Comparison of ENCODE assay signal across 25 mouse cellular contexts in the genomic region with DNA sequence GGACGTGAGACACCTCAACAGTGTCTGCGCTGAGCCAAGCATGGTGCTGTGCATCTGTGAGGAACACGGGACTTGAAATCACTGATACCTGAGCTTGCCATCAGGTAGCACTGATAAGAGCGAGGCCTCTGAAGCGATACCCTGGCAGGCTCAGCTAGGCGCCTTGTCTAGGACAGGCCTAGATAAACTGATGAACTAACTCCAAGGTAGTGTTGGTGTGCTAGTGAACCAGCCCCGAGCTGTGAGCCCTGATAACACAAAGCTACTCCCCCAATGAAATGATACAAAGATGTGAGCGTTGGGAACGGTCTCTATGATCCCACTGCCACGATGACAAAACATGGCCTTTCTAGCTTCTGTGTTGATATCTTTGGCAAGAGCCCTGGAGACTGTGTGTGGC. TPM values are rescaled to one million over a fixed set of nuclear protein-coding genes. Genes with fewer than 3 reads are reported as not detected.
DNase-seq lines count a peak whose midpoint lies in the region; ATAC-seq lines count a peak whose summit lies in the region.
"Had no signal": no experiment of that assay in that cellular context is flagged by ENCODE, and none has a peak within 500 bp of the region (broad histone marks: within the 10 kb centered on the region; RNA-seq: fewer than 3 reads in every experiment).

No protein-coding gene starts in this region.

- no peaks in the 10 kb centered on the region for H3K36me3 ChIP-seq in midbrain, embryonic 11.5 days (ENCODE audit: control insufficient read depth, insufficient read depth, low read length)
- no peaks in the 10 kb centered on the region for H3K36me3 ChIP-seq in midbrain, embryonic 14.5 days (ENCODE audit: control insufficient read depth, insufficient read depth, low read length)
- H3K36me3 ChIP-seq in liver, embryonic 13.5 days = no peaks in the 10 kb centered on the region
- H3K36me3 ChIP-seq: heart, embryonic 10.5 days; limb, embryonic 10.5 days; midbrain, embryonic 10.5 days had no signal

- H3K4me2 ChIP-seq in midbrain, embryonic 11.5 days = no peak overlapping the region
- H3K4me2 ChIP-seq in midbrain, embryonic 14.5 days (ENCODE audit: low read length) = no peak overlapping the region
- H3K4me2 ChIP-seq in liver, embryonic 13.5 days = peak overlapping the region; percentile 73

- H3K9me3 ChIP-seq in midbrain, embryonic 11.5 days (ENCODE audit: control insufficient read depth, low read length) = no peaks in the 10 kb centered on the region
- no peaks in the 10 kb centered on the region for H3K9me3 ChIP-seq in midbrain, embryonic 14.5 days (ENCODE audit: control insufficient read depth, low read length)
- H3K9me3 ChIP-seq in liver, embryonic 13.5 days (replicated peaks) = no peaks in the 10 kb centered on the region
- H3K9me3 ChIP-seq: heart, embryonic 10.5 days; limb, embryonic 10.5 days; midbrain, embryonic 10.5 days had no signal

- WGBS in midbrain, embryonic 11.5 days = 91% methylated on average over 10 of the region's 10 CpGs
- 90% methylated on average over 10 of the region's 10 CpGs for WGBS in midbrain, embryonic 14.5 days
- 19% methylated on average over 10 of the region's 10 CpGs for WGBS in liver, embryonic 13.5 days (ENCODE audit: insufficient replicate concordance)

- H3K27ac ChIP-seq in midbrain, embryonic 11.5 days (ENCODE audit: low read depth, low read length) = no peak overlapping the region
- H3K27ac ChIP-seq in midbrain, embryonic 14.5 days (replicated peaks; ENCODE audit: low read depth, low read length) = no peak overlapping the region
- H3K27ac ChIP-seq in liver, embryonic 13.5 days = peak overlapping the region; percentile 93
- H3K27ac ChIP-seq: limb, embryonic 10.5 days had no signal

- peak; percentile 14 for DNase-seq in midbrain, embryonic 11.5 days (ENCODE audit: low spot score, missing footprints)
- DNase-seq in midbrain, embryonic 14.5 days = no peak
- peak; percentile 73 for DNase-seq in c-Kit-positive CD71-positive TER-119-positive erythroid progenitor cells, embryonic 14.5 days (ENCODE audit: low spot score)
- DNase-seq in liver, embryonic 13.5 days = peak; percentile 77
- DNase-seq in embryo, embryonic 9.5 days (ENCODE audit: extremely low spot score) = no peak
- no peak for DNase-seq in cerebellum, postnatal 25 days
- no peak for DNase-seq in lung, postnatal 4 days
- DNase-seq: adrenal gland, adult 2 months; B cell, adult 2 months; cerebellum, postnatal 36 days; kidney, adult 9 months; kidney, postnatal 25 days; lung, adult 18-20 months; lung, postnatal 14 days; retina, postnatal 1 day; thymus, postnatal 4 days had no signal

- peaks cover 11% of the 10 kb centered on the region for H3K4me1 ChIP-seq in midbrain, embryonic 11.5 days (ENCODE audit: control insufficient read depth, insufficient read depth, low read length)
- 0 out of 2 replicates have a peak, but pooled peaks cover 11% of the 10 kb centered on the region for H3K4me1 ChIP-seq in midbrain, embryonic 14.5 days (ENCODE audit: control insufficient read depth, insufficient read depth, low read length)
- H3K4me1 ChIP-seq in liver, embryonic 13.5 days (replicated peaks) = peaks cover 76% of the 10 kb centered on the region

- H3K4me3 ChIP-seq in midbrain, embryonic 11.5 days (ENCODE audit: low read depth, low read length) = no peak overlapping the region
- no peak overlapping the region for H3K4me3 ChIP-seq in midbrain, embryonic 14.5 days (replicated peaks; ENCODE audit: low read depth, low read length)
- no peak overlapping the region for H3K4me3 ChIP-seq in liver, embryonic 13.5 days (replicated peaks)
- H3K4me3 ChIP-seq: heart, embryonic 10.5 days; limb, embryonic 10.5 days; midbrain, embryonic 10.5 days had no signal

- H3K9ac ChIP-seq in midbrain, embryonic 11.5 days (ENCODE audit: low read length) = no peak overlapping the region
- no peak overlapping the region for H3K9ac ChIP-seq in midbrain, embryonic 14.5 days (replicated peaks; ENCODE audit: low read length)
- H3K9ac ChIP-seq in liver, embryonic 13.5 days = peak overlapping the region; percentile 60; the same call in 1 of the 2 replicates

- ATAC-seq in midbrain, embryonic 11.5 days (ENCODE audit: low FRiP score) = no peak
- ATAC-seq in midbrain, embryonic 14.5 days (ENCODE audit: low FRiP score, low TSS enrichment) = no peak
- peak; percentile 86 for ATAC-seq in liver, embryonic 13.5 days (ENCODE audit: low read depth)
- ATAC-seq: inflammation-experienced regulatory T-cells, adult 6 months had no signal

- no peaks in the 10 kb centered on the region for H3K27me3 ChIP-seq in midbrain, embryonic 11.5 days (ENCODE audit: control insufficient read depth, insufficient read depth, low read length)
- H3K27me3 ChIP-seq in midbrain, embryonic 14.5 days (ENCODE audit: control insufficient read depth, insufficient read depth, low read length) = no peaks in the 10 kb centered on the region
- no peaks in the 10 kb centered on the region for H3K27me3 ChIP-seq in liver, embryonic 13.5 days

RNA-seq across cellular contexts. Expression of a gene that starts 3.7 kb away (rescaled TPM):
- polyA plus RNA-seq in midbrain, embryonic 11.5 days (2014; fragmentation: Nextera tagmentation; extraction: Ambion mirVana) = 74.4 and 82.7 TPM in 2 replicates
- 17.6 and 23.4 TPM in 2 replicates for polyA plus RNA-seq in midbrain, embryonic 14.5 days (2014; fragmentation: Nextera tagmentation; extraction: Ambion mirVana)
- polyA plus RNA-seq in liver, embryonic 13.5 days (2015; fragmentation: Nextera tagmentation; extraction: Ambion mirVana) = 62.2 and 69.8 TPM in 2 replicates

RNA-seq across cellular contexts. Expression of a gene that starts 18.3 kb away (rescaled TPM):
- polyA plus RNA-seq in midbrain, embryonic 11.5 days (2014; fragmentation: Nextera tagmentation; extraction: Ambion mirVana) = not detected in 2 replicates
- not detected in 2 replicates for polyA plus RNA-seq in midbrain, embryonic 14.5 days (2014; fragmentation: Nextera tagmentation; extraction: Ambion mirVana)
- polyA plus RNA-seq in liver, embryonic 13.5 days (2015; fragmentation: Nextera tagmentation; extraction: Ambion mirVana) = not detected in 2 replicates
- polyA plus RNA-seq: adrenal gland, adult 2 months; embryonic facial prominence, embryonic 11.5 days; gonadal fat pad, adult 2 months; heart, embryonic 10.5 days; heart, postnatal 0 days; hindbrain, embryonic 11.5 days; inflammation-experienced regulatory T-cells, adult 6 months; limb, embryonic 10.5 days; midbrain, embryonic 10.5 days; neural tube, embryonic 11.5 days had no signal

RNA-seq across cellular contexts. Expression of a gene that starts 43.0 kb away (rescaled TPM):
- polyA plus RNA-seq in midbrain, embryonic 11.5 days (2014; fragmentation: Nextera tagmentation; extraction: Ambion mirVana) = 2.2 and 2.5 TPM in 2 replicates
- 12.3 and 16.2 TPM in 2 replicates for polyA plus RNA-seq in midbrain, embryonic 14.5 days (2014; fragmentation: Nextera tagmentation; extraction: Ambion mirVana)
- 2.7 and 3.0 TPM in 2 replicates for polyA plus RNA-seq in liver, embryonic 13.5 days (2015; fragmentation: Nextera tagmentation; extraction: Ambion mirVana)

RNA-seq across cellular contexts. Expression of a gene that starts 48.0 kb away (rescaled TPM):
- 3.9 and 4.0 TPM in 2 replicates for polyA plus RNA-seq in midbrain, embryonic 11.5 days (2014; fragmentation: Nextera tagmentation; extraction: Ambion mirVana)
- 2.4 and 2.6 TPM in 2 replicates for polyA plus RNA-seq in midbrain, embryonic 14.5 days (2014; fragmentation: Nextera tagmentation; extraction: Ambion mirVana)
- polyA plus RNA-seq in liver, embryonic 13.5 days (2015; fragmentation: Nextera tagmentation; extraction: Ambion mirVana) = 21.9 and 26.3 TPM in 2 replicates

RNA-seq across cellular contexts. Expression of a gene that starts 54.9 kb away (rescaled TPM):
- 200 and 203 TPM in 2 replicates for polyA plus RNA-seq in midbrain, embryonic 11.5 days (2014; fragmentation: Nextera tagmentation; extraction: Ambion mirVana)
- 96.6 and 108 TPM in 2 replicates for polyA plus RNA-seq in midbrain, embryonic 14.5 days (2014; fragmentation: Nextera tagmentation; extraction: Ambion mirVana)
- polyA plus RNA-seq in liver, embryonic 13.5 days (2015; fragmentation: Nextera tagmentation; extraction: Ambion mirVana) = 56.7 and 60.0 TPM in 2 replicates

Comparison
In these comparisons a context has a peak if more than half of its experiments do, and no peak if none do; other contexts are left out.
1. DNase-seq: peak in midbrain, embryonic 11.5 days (single experiment), c-Kit-positive CD71-positive TER-119-positive erythroid progenitor cells, embryonic 14.5 days (single experiment) and liver, embryonic 13.5 days (single experiment); none in midbrain, embryonic 14.5 days (single experiment), embryo, embryonic 9.5 days (single experiment), cerebellum, postnatal 25 days (0 of 2) and lung, postnatal 4 days (0 of 2).